Mouse (Mus musculus) liver, embryonic 13.5 days (tissue): ENCODE measurements around the gene Tstd1. TPM values are rescaled to one million over a fixed set of nuclear protein-coding genes. Genes with fewer than 3 reads are reported as not detected.

Source experiments
- ATAC-seq: fragments of 200-750 bp; cut with Nextera tagmentation; 2 replicates; pipeline ENCODE4 v1.8.0; 2017; ENCODE audit warnings: low read depth, mild to moderate bottlenecking, moderate number of reproducible peaks, moderate library complexity
- DNase-seq: peaks from one replicate; pipeline ENCODE4 v3.0.0; 2022
- H3K27ac ChIP-seq: fragments of 300-500 bp; sonication (generic); 2 replicates; pipeline ENCODE4 v1.5.1; 2015; ENCODE audit warnings: moderate library complexity, mild to moderate bottlenecking, inconsistent platforms
- H3K27me3 ChIP-seq: fragments of 300-500 bp; sonication (generic); 2 replicates; pipeline ENCODE4 v1.6.1; 2015; ENCODE audit warnings: mild to moderate bottlenecking, inconsistent platforms
- H3K36me3 ChIP-seq: fragments of 300-500 bp; sonication (generic); 2 replicates; pipeline ENCODE4 v1.6.1; 2015; ENCODE audit warnings: mild to moderate bottlenecking, inconsistent platforms
- H3K4me1 ChIP-seq: fragments of 300-500 bp; sonication (generic); replicated peaks from 2 replicates; pipeline ENCODE4 v1.6.1; 2015; ENCODE audit warnings: inconsistent platforms
- H3K4me2 ChIP-seq: fragments of 300-500 bp; sonication (generic); 2 replicates; pipeline ENCODE4 v1.6.1; 2015; ENCODE audit warnings: inconsistent platforms, mild to moderate bottlenecking, moderate library complexity
- H3K4me3 ChIP-seq: fragments of 300-500 bp; sonication (generic); replicated peaks from 2 replicates; pipeline ENCODE4 v1.5.1; 2015; ENCODE audit warnings: mild to moderate bottlenecking, inconsistent platforms
- H3K9ac ChIP-seq: fragments of 300-500 bp; sonication (generic); 2 replicates; pipeline ENCODE4 v1.6.1; 2015; ENCODE audit warnings: mild to moderate bottlenecking, inconsistent platforms
- H3K9me3 ChIP-seq: fragments of 300-500 bp; sonication (generic); replicated peaks from 2 replicates; pipeline ENCODE4 v1.6.1; 2016; ENCODE audit warnings: inconsistent platforms
- WGBS: fragments of 180-500 bp; shearing (Covaris S2); methylation state at CpG from one replicate; pipeline ENCODE4 v1.1.7; 2015; ENCODE audit not compliant: insufficient replicate concordance; 5-methylcytosine and 5-hydroxymethylcytosine counted together
- polyA plus RNA-seq: library from polyadenylated mRNA; unstranded; fragments of >200 nt; fragmentation: Nextera tagmentation; extraction: Ambion mirVana; gene quantifications from 2 replicates; pipeline ENCODE4 v1.2.1, GENCODE M21; 2015

Tstd1 gene
- polyA plus RNA-seq, 1 experiment from 2014 or later = 1.3 TPM

GRCm38 (mm10) chr1:171457568-171457967, 38.9 kb downstream of the Tstd1 start:
- ATAC-seq = no peak
- DNase-seq = no peak
- Histone ChIP-seq H3K9me3 (no peaks in the 10 kb centered on the region), H3K27ac (no peak overlapping the region), H3K36me3 (peaks cover 19% of the 10 kb centered on the region), H3K27me3 (no peaks in the 10 kb centered on the region), H3K4me2 (no peak overlapping the region), H3K4me3 (no peak overlapping the region), H3K9ac (no peak overlapping the region), H3K4me1 (peaks cover 4% of the 10 kb centered on the region)
- 80% methylated on average over 1 of the region's 1 CpGs for WGBS

DNA sequence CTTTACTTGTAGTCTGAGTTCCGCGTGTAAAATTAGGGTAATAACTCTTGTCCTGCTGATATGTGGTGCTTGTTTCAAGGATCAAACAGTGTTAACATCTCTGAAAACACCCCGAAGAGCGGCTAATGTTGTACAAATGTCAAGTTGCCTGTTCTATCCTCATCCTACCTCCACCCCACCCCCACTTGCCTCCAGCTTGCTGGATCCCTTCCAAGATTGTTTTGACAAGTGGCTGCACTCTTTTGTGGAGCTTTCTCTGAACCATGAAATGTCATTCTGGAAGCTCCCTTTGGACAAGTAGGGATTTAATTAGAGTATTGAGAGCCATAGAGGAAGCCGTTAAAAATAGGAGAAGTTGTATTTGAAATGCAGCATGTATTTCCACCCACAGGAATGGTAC, 41.1 kb downstream of the Tstd1 start:
- DNase-seq (no peak), ATAC-seq (no peak)
- H3K36me3 ChIP-seq = peaks cover 30% of the 10 kb centered on the region
- H3K9me3 ChIP-seq = no peaks in the 10 kb centered on the region
- no peak overlapping the region for H3K4me2 ChIP-seq
- no peak overlapping the region for H3K4me3 ChIP-seq
- no peak overlapping the region for H3K27ac ChIP-seq
- H3K4me1 ChIP-seq = no peaks in the 10 kb centered on the region
- WGBS = 76% methylated on average over 5 of the region's 5 CpGs
- no peak overlapping the region for H3K9ac ChIP-seq
- H3K27me3 ChIP-seq = no peaks in the 10 kb centered on the region

DNA sequence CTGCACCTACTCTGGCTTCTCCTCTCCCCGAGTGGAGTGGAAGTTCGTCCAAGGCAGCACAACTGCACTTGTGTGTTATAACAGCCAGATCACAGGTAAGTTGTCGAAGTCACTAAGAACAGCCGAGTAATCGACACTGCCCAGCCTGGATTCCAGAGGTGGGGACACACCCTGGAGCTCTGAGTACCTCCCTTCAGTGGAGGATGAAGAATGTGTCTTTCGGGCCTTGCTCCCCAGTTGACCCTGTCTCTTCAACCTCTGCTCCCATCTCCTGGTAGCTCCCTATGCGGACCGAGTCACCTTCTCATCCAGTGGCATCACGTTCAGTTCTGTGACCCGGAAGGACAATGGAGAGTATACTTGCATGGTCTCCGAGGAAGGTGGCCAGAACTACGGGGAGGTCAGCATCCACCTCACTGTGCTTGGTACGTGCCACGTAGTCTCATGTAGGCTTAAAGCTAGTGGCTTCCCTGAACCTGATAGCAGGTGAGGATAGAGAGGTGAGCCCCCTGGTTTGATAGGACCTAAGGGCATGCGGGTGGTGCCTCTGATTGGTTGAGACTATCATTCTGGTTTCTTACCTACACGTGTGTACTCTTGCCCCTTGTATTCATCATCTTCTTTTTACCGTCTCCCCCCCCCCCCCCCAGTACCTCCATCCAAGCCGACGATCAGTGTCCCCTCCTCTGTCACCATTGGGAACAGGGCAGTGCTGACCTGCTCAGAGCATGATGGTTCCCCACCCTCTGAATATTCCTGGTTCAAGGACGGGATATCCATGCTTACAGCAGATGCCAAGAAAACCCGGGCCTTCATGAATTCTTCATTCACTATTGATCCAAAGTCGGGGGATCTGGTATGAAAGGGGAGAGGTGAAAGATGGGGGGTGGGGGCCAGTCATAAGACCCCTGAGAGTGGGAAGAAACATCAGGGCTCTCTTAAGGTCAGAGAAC, 42.2 kb downstream of the Tstd1 start:
- ATAC-seq (no peak), DNase-seq (no peak)
- Histone ChIP-seq H3K4me2 (no peak overlapping the region), H3K9ac (no peak overlapping the region), H3K9me3 (no peaks in the 10 kb centered on the region), H3K36me3 (peaks cover 30% of the 10 kb centered on the region), H3K27ac (no peak overlapping the region), H3K4me1 (no peaks in the 10 kb centered on the region), H3K27me3 (no peaks in the 10 kb centered on the region), H3K4me3 (no peak overlapping the region)
- WGBS = 83% methylated on average over 21 of the region's 22 CpGs

- Histone ChIP-seq H3K27me3 (no peaks in the 10 kb centered on the region), H3K4me1 (no peaks in the 10 kb centered on the region), H3K9me3 (no peaks in the 10 kb centered on the region), H3K36me3 (peaks cover 30% of the 10 kb centered on the region), H3K4me3 (no peak overlapping the region), H3K9ac (no peak overlapping the region), H3K4me2 (no peak overlapping the region), H3K27ac (no peak overlapping the region)
- WGBS = 66% methylated on average over 3 of the region's 3 CpGs
- DNase-seq = no peak
- no peak for ATAC-seq
Measured at GRCm38 (mm10) chr1:171463133-171463532, 44.5 kb downstream of the Tstd1 start.

GRCm38 (mm10) chr1:171465749-171466412, 47.2 kb downstream of the Tstd1 start:
- Histone ChIP-seq H3K36me3 (peaks cover 26% of the 10 kb centered on the region), H3K27me3 (no peaks in the 10 kb centered on the region), H3K4me2 (no peak overlapping the region), H3K4me3 (no peak overlapping the region), H3K27ac (no peak overlapping the region), H3K4me1 (no peaks in the 10 kb centered on the region), H3K9ac (no peak overlapping the region), H3K9me3 (no peaks in the 10 kb centered on the region)
- ATAC-seq = no peak
- 57% methylated on average over 5 of the region's 5 CpGs for WGBS
- no peak for DNase-seq

GRCm38 (mm10) chr1:171466565-171466964, 47.9 kb downstream of the Tstd1 start:
- H3K9ac ChIP-seq = no peak overlapping the region
- H3K9me3 ChIP-seq = no peaks in the 10 kb centered on the region
- H3K4me2 ChIP-seq = no peak overlapping the region
- no peak for DNase-seq
- no peak overlapping the region for H3K27ac ChIP-seq
- ATAC-seq = no peak
- peaks cover 21% of the 10 kb centered on the region for H3K36me3 ChIP-seq
- H3K4me3 ChIP-seq = no peak overlapping the region
- WGBS = 38% methylated on average over 4 of the region's 4 CpGs
- no peaks in the 10 kb centered on the region for H3K27me3 ChIP-seq
- no peaks in the 10 kb centered on the region for H3K4me1 ChIP-seq

- ATAC-seq = no peak
- no peak overlapping the region for H3K4me2 ChIP-seq
- WGBS = 66% methylated on average over 3 of the region's 3 CpGs
Measured at GRCm38 (mm10) chr1:171469678-171470077, 51.0 kb downstream of the Tstd1 start.

More at GRCm38 (mm10) chr1:171469678-171470077, 51.0 kb downstream of the Tstd1 start:
- Histone ChIP-seq H3K9ac (no peak overlapping the region), H3K27ac (no peak overlapping the region), H3K4me1 (no peaks in the 10 kb centered on the region), H3K4me3 (no peak overlapping the region), H3K27me3 (no peaks in the 10 kb centered on the region), H3K9me3 (no peaks in the 10 kb centered on the region), H3K36me3 (no peaks in the 10 kb centered on the region)
- no peak for DNase-seq

Other genes with a start within 250 kb of the Tstd1 start
- 1.5 and 1.8 TPM in 2 replicates for gene Pcp4l1, start 222.6 kb upstream of the Tstd1 start, polyA plus RNA-seq
- gene Nr1i3, start 204.9 kb upstream of the Tstd1 start, polyA plus RNA-seq = 0.39 and 0.52 TPM in 2 replicates
- gene Tomm40l, start 196.4 kb upstream of the Tstd1 start, polyA plus RNA-seq = 19.3 and 21.4 TPM in 2 replicates
- 3,578 and 3,897 TPM in 2 replicates for gene Apoa2, start 193.8 kb upstream of the Tstd1 start, polyA plus RNA-seq
- gene Fcer1g, start 184.5 kb upstream of the Tstd1 start, polyA plus RNA-seq = 68.2 and 69.6 TPM in 2 replicates
- gene Adamts4, start 168.5 kb upstream of the Tstd1 start, polyA plus RNA-seq = 0.43 and 0.46 TPM in 2 replicates
- gene Ndufs2, start 167.5 kb upstream of the Tstd1 start, polyA plus RNA-seq = 152 and 167 TPM in 2 replicates
- gene B4galt3, start 148.5 kb upstream of the Tstd1 start, polyA plus RNA-seq = 24.9 and 26.5 TPM in 2 replicates
- gene Ppox, start 137.7 kb upstream of the Tstd1 start, polyA plus RNA-seq = 174 and 175 TPM in 2 replicates
- gene Usp21, start 130.9 kb upstream of the Tstd1 start, polyA plus RNA-seq = 25.8 and 26.7 TPM in 2 replicates
- 53.3 and 57.1 TPM in 2 replicates for gene Ufc1, start 123.8 kb upstream of the Tstd1 start, polyA plus RNA-seq
- 20.3 and 22.7 TPM in 2 replicates for gene Dedd, start 89.7 kb upstream of the Tstd1 start, polyA plus RNA-seq
- 24.1 and 29.1 TPM in 2 replicates for gene Nit1, start 73.2 kb upstream of the Tstd1 start, polyA plus RNA-seq
- 60.9 and 66.8 TPM in 2 replicates for gene Pfdn2, start 73.2 kb upstream of the Tstd1 start, polyA plus RNA-seq
- 0.13 and 0.18 TPM in 2 replicates for gene Klhdc9, start 58.1 kb upstream of the Tstd1 start, polyA plus RNA-seq
- 0.08 and 0.14 TPM in 2 replicates for gene Nectin4, start 48.8 kb upstream of the Tstd1 start, polyA plus RNA-seq
- 3.3 and 3.8 TPM in 2 replicates for gene Arhgap30, start 29.9 kb upstream of the Tstd1 start, polyA plus RNA-seq
- gene Usf1, start 7.6 kb upstream of the Tstd1 start, polyA plus RNA-seq = 20.9 and 25.3 TPM in 2 replicates
- gene F11r, start 18.7 kb downstream of the Tstd1 start, polyA plus RNA-seq = 20.6 and 24.3 TPM in 2 replicates
- 3.5 and 3.7 TPM in 2 replicates for gene Alyref2, start 84.6 kb downstream of the Tstd1 start, polyA plus RNA-seq
- not detected in 2 replicates for gene Itln1, start 116.4 kb downstream of the Tstd1 start, polyA plus RNA-seq
- gene Cd244a, start 140.3 kb downstream of the Tstd1 start, polyA plus RNA-seq = 0.37 and 0.46 TPM in 2 replicates
- gene Ly9, start 188.5 kb downstream of the Tstd1 start, polyA plus RNA-seq = 0.95 and 1.4 TPM in 2 replicates
- not detected in 2 replicates for gene Slamf7, start 234.2 kb downstream of the Tstd1 start, polyA plus RNA-seq